Mouse (Mus musculus): Measurements from ENCODE around the gene Trak1.

Trak1 gene

GRCm38 (mm10) chr9:121297171-121298064 lies at the start of gene Trak1:
Gene Trak1 (plus strand): TSS chr9:121297502.
- DNase-seq, result peak; percentile 64 to 71

- peak; percentile 89 for DNase-seq
Measured at GRCm38 (mm10) chr9:121247956-121248775, 49.1 kb upstream of the Trak1 start.

- no peak for DNase-seq
Measured at GRCm38 (mm10) chr9:121249805-121250204, 47.5 kb upstream of the Trak1 start.

GRCm38 (mm10) chr9:121250854-121251253 lies 46.4 kb upstream of the Trak1 start:
- DNase-seq, result no peak

- DNase-seq, result no peak
Measured at GRCm38 (mm10) chr9:121253983-121254382, 43.3 kb upstream of the Trak1 start.

GRCm38 (mm10) chr9:121254761-121255160 lies 42.5 kb upstream of the Trak1 start:
- no peak for DNase-seq

GRCm38 (mm10) chr9:121257106-121257505 lies 40.2 kb upstream of the Trak1 start:
- no peak for DNase-seq

GRCm38 (mm10) chr9:121265307-121265706 lies 32.0 kb upstream of the Trak1 start:
- DNase-seq, result no peak

- DNase-seq, result no peak
Measured at GRCm38 (mm10) chr9:121271149-121271548, 26.2 kb upstream of the Trak1 start.

- no peak for DNase-seq
Measured at GRCm38 (mm10) chr9:121271561-121271960, 25.7 kb upstream of the Trak1 start.

- DNase-seq, result no peak
Measured at GRCm38 (mm10) chr9:121276745-121277117, 20.6 kb upstream of the Trak1 start.

- peak; percentile 86 to 90 for DNase-seq
Measured at GRCm38 (mm10) chr9:121277118-121278060, 19.9 kb upstream of the Trak1 start, which contains the start of gene Ulk4. Gene Ulk4 (minus strand): TSS chr9:121277197.

- DNase-seq, result no peak
Measured at GRCm38 (mm10) chr9:121279216-121279615, 18.1 kb upstream of the Trak1 start.

- DNase-seq, result no peak
Measured at GRCm38 (mm10) chr9:121281891-121282290, 15.4 kb upstream of the Trak1 start.

GRCm38 (mm10) chr9:121283620-121284185 lies 13.6 kb upstream of the Trak1 start:
- DNase-seq, result peak; percentile 40 to 45

GRCm38 (mm10) chr9:121284422-121284821 lies 12.9 kb upstream of the Trak1 start:
- peak; percentile 88 to 89 for DNase-seq

- DNase-seq, result peak; percentile 93 to 95
Measured at GRCm38 (mm10) chr9:121285341-121286324, 11.7 kb upstream of the Trak1 start.

GRCm38 (mm10) chr9:121286325-121286901 lies 10.9 kb upstream of the Trak1 start:
- DNase-seq, result no peak

- DNase-seq, result no peak
Measured at GRCm38 (mm10) chr9:121291275-121291674, 6.0 kb upstream of the Trak1 start.

- no peak for DNase-seq
Measured at GRCm38 (mm10) chr9:121293187-121293586, 4.1 kb upstream of the Trak1 start.

Measured in B cell, adult 2 months (primary cell).